Mouse (Mus musculus): ENCODE results near the gene Gm20605. TPM values are rescaled to one million over a fixed set of nuclear protein-coding genes. Genes with fewer than 3 reads are reported as not detected.

Gene Gm20605
- polyA plus RNA-seq, 1 experiment from 2014 or later = 5.5 TPM

- Histone ChIP-seq H3K4me3 (no peak overlapping the region), H3K4me2 (no peak overlapping the region), H3K9me3 (no peaks in the 10 kb centered on the region), H3K36me3 (peaks cover 3% of the 10 kb centered on the region), H3K27me3 (replicated peaks) (no peaks in the 10 kb centered on the region), H3K4me1 (peaks cover 33% of the 10 kb centered on the region), H3K27ac (replicated peaks) (no peak overlapping the region), H3K9ac (no peak overlapping the region)
- WGBS = 91% methylated on average over 8 of the region's 8 CpGs
- ATAC-seq (ENCODE audit: extremely low read depth, insufficient number of reproducible peaks, low FRiP score, low TSS enrichment) = no peak
These were observed 45.8 kb downstream of the Gm20605 start for GRCm38 (mm10) chr5:137674786-137675185.

DNA sequence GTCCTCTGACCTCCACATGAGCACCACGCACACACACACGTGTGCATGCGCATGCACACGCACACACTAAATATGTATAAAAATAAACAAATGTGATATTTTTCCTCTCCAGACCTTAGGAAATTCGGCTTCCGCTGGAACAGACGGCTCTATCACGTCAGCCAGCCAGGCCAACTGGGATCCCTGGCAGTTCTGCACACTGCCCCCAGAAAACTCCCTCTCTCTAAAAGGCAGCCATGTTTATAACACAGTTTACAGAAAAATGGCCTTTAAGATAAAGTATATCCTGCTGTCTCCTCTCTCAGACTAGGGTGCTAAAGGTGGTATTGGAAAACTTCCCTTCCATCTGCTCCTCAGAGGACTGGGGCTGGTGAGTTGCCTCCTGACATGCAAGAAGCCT is 48.9 kb downstream of the Gm20605 start:
- Histone ChIP-seq H3K4me2 (no peak overlapping the region), H3K4me1 (peaks cover 28% of the 10 kb centered on the region), H3K27ac (replicated peaks) (no peak overlapping the region), H3K9ac (no peak overlapping the region), H3K27me3 (replicated peaks) (no peaks in the 10 kb centered on the region), H3K9me3 (no peaks in the 10 kb centered on the region), H3K36me3 (peaks cover 12% of the 10 kb centered on the region), H3K4me3 (no peak overlapping the region)
- ATAC-seq (ENCODE audit: extremely low read depth, insufficient number of reproducible peaks, low FRiP score, low TSS enrichment) = no peak
- WGBS = 89% methylated on average over 8 of the region's 8 CpGs

DNA sequence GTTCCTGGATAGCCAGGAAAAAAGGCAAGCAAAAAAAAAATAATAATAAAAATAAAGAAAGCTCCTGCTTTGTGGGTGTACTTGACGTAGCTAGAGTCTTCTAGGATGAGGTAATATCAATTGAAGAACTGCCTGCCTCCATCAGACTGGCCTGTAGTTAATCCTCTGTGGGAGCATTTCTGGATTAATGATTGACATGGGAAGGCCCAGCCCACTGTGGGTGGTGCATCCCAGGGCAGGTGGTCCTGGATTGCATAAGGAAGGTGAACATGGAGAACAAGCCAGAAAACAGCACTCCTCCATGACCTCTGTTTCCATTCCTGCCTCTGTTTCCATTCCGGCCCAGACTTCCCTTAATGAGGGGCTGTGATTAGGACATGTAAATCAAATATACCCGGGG is 49.8 kb downstream of the Gm20605 start:
- WGBS = 87% methylated on average over 3 of the region's 3 CpGs
- Histone ChIP-seq H3K36me3 (peaks cover 12% of the 10 kb centered on the region), H3K4me2 (no peak overlapping the region), H3K9me3 (no peaks in the 10 kb centered on the region), H3K27ac (replicated peaks) (no peak overlapping the region), H3K27me3 (replicated peaks) (no peaks in the 10 kb centered on the region), H3K4me1 (peaks cover 31% of the 10 kb centered on the region), H3K4me3 (no peak overlapping the region), H3K9ac (no peak overlapping the region)
- ATAC-seq (ENCODE audit: extremely low read depth, insufficient number of reproducible peaks, low FRiP score, low TSS enrichment) = no peak

- Histone ChIP-seq H3K27me3 (replicated peaks) (no peaks in the 10 kb centered on the region), H3K4me1 (peaks cover 32% of the 10 kb centered on the region), H3K36me3 (peaks cover 12% of the 10 kb centered on the region), H3K9ac (no peak overlapping the region), H3K9me3 (no peaks in the 10 kb centered on the region), H3K4me3 (no peak overlapping the region), H3K27ac (replicated peaks) (no peak overlapping the region), H3K4me2 (no peak overlapping the region)
- 85% methylated on average over 4 of the region's 4 CpGs for WGBS
- ATAC-seq (ENCODE audit: extremely low read depth, insufficient number of reproducible peaks, low FRiP score, low TSS enrichment) = no peak
These were observed 50.8 kb downstream of the Gm20605 start for GRCm38 (mm10) chr5:137679726-137680125.

GRCm38 (mm10) chr5:137682526-137682925 is 53.6 kb downstream of the Gm20605 start:
- H3K27me3 ChIP-seq (replicated peaks) = no peaks in the 10 kb centered on the region
- H3K9me3 ChIP-seq = no peaks in the 10 kb centered on the region
- peak overlapping the region; percentile 87; the same call in 1 of the 2 replicates for H3K4me2 ChIP-seq
- no peak overlapping the region for H3K9ac ChIP-seq
- H3K27ac ChIP-seq (replicated peaks) = no peak overlapping the region
- H3K4me1 ChIP-seq = peaks cover 38% of the 10 kb centered on the region
- peaks cover 9% of the 10 kb centered on the region for H3K36me3 ChIP-seq
- WGBS = 89% methylated on average over 6 of the region's 6 CpGs
- H3K4me3 ChIP-seq = peak overlapping the region; percentile 6; the same call in 1 of the 2 replicates
- no peak for ATAC-seq (ENCODE audit: extremely low read depth, insufficient number of reproducible peaks, low FRiP score, low TSS enrichment)

- Histone ChIP-seq H3K4me1 (peaks cover 38% of the 10 kb centered on the region), H3K4me3 (peak overlapping the region; percentile 73), H3K9ac (peak overlapping the region; percentile 87), H3K36me3 (peaks cover 9% of the 10 kb centered on the region), H3K9me3 (no peaks in the 10 kb centered on the region), H3K4me2 (peak overlapping the region; percentile 87), H3K27me3 (replicated peaks) (no peaks in the 10 kb centered on the region), H3K27ac (replicated peaks) (peak overlapping the region; percentile 72)
- no peak for ATAC-seq (ENCODE audit: extremely low read depth, insufficient number of reproducible peaks, low FRiP score, low TSS enrichment)
- WGBS = 8% methylated on average over 28 of the region's 28 CpGs
These were observed 54.7 kb downstream of the Gm20605 start for GRCm38 (mm10) chr5:137683388-137684293.

DNA sequence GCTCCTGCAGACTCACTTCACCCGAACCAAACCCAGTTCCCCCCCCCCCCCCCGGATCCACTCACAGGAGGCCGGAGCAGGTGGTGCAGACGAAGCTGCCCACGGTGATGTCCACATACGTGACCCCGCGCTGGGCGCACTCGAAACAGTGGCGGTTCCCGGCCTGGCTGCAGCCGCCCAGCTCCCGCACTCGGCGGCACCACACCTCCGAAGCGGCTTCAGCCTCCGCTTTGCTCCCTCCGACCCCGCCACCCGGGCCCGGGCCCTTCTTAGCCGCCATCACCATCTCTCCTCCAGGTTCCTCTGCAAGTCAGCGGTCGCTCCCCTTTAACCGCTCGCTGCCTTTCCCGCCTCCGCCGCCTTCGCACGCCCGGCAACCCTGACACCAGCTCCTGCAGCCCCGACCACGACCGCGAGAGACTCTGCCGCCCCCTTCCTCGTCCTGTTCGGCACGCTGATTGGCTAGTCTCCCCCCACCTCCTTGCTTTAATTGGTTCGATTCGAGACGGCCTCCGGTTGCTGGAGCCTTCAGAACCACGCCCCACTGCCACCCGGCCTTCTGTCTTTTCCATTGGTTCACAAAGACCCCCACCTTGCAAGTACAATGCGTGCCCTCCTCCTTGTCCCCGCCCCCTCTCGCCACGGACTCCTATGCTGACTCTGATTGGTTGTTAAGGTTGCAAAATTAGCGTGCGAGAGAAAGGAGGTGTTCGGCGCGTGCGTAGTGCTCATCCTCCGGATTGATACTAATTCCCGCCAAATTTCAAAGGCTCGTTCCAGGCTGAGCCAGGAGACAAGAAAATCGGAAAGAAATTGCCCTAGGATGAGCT is 55.5 kb downstream of the Gm20605 start, which contains the start of gene Agfg2:
Gene Agfg2 (minus strand): TSS at position 433 of the 830 bp plus-strand sequence.
- peak within 1 kb of the TSS; percentile 87 for H3K9ac ChIP-seq
- under 1% methylated on average over 60 of the region's 62 CpGs for WGBS
- peak within 1 kb of the TSS; percentile 73 for H3K4me3 ChIP-seq
- no peaks in the 10 kb centered on the region for H3K27me3 ChIP-seq (replicated peaks)
- ATAC-seq (ENCODE audit: extremely low read depth, insufficient number of reproducible peaks, low FRiP score, low TSS enrichment) = peak; percentile 97
- H3K4me2 ChIP-seq = peak within 1 kb of the TSS; percentile 87
- H3K4me1 ChIP-seq = peaks cover 38% of the 10 kb centered on the region
- H3K27ac ChIP-seq (replicated peaks) = peak within 1 kb of the TSS; percentile 72
- no peaks in the 10 kb centered on the region for H3K9me3 ChIP-seq
- peaks cover 9% of the 10 kb centered on the region for H3K36me3 ChIP-seq

- Histone ChIP-seq H3K36me3 (peaks cover 5% of the 10 kb centered on the region), H3K9ac (0 out of 2 replicates have a peak overlapping the region, but pooled peaks have one; percentile 11), H3K4me2 (peak overlapping the region; percentile 87), H3K9me3 (no peaks in the 10 kb centered on the region), H3K27me3 (replicated peaks) (no peaks in the 10 kb centered on the region), H3K4me3 (no peak overlapping the region), H3K4me1 (peaks cover 39% of the 10 kb centered on the region), H3K27ac (replicated peaks) (no peak overlapping the region)
- 84% methylated on average over 3 of the region's 3 CpGs for WGBS
- no peak for ATAC-seq (ENCODE audit: extremely low read depth, insufficient number of reproducible peaks, low FRiP score, low TSS enrichment)
These were observed 56.7 kb downstream of the Gm20605 start for GRCm38 (mm10) chr5:137685653-137686052.

DNA sequence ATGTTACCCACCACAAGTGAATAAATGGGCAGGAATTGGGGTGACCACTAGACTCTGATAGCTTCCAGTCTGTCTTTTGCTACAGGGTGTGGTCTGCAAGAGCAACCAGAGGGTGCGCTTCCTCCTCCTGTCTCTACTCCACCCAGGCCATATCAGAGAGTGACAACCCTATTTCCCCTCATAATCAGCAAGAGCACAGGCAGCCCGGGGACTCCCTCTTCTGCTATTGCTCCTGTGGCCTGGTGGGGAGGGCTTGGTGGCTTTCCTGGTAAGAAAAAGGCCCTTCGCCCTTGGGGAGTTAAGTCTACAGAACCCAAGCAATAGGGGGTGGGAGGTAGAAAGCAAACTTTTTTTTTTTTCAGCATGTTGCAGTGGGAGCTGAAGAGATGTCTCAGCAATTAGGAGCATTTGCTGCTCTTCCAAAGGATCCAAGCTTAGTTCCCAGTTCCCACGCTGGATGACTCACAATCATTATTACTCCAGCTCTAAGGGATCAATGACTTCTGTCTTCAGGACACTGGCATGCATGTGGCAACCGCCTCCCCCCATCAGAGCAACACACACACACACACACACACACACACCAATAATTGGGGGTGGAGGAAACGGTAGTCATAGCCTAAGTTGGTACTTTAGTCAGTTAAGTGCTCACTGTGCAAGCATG is 57.3 kb downstream of the Gm20605 start:
- Histone ChIP-seq H3K9me3 (no peaks in the 10 kb centered on the region), H3K27ac (replicated peaks) (no peak overlapping the region; the same call in 1 of the 2 replicates), H3K4me3 (no peak overlapping the region), H3K27me3 (replicated peaks) (no peaks in the 10 kb centered on the region), H3K4me1 (peaks cover 38% of the 10 kb centered on the region), H3K36me3 (peaks cover 5% of the 10 kb centered on the region), H3K9ac (no peak overlapping the region), H3K4me2 (peak overlapping the region; percentile 87)
- 61% methylated on average over 6 of the region's 6 CpGs for WGBS
- ATAC-seq (ENCODE audit: extremely low read depth, insufficient number of reproducible peaks, low FRiP score, low TSS enrichment) = no peak

DNA sequence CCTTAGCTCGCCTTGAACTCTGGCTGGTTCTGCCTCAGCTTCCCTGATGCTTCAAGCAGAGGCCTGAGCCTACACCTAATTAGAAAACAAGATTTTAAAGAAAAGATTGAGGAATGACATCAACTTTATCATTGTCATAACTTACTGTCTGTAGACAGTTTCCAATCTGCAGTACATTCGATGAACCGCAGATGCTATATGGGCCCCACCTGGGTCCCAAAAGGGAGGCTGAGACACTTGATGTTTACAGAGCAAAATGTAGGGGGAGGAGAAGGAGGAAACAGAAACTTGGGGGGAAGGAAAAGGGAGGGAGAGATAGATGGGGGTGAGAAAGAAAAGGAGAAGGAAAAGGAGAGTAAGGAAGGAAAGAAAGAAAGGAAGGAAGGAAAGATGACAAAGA is 61.0 kb downstream of the Gm20605 start:
- Histone ChIP-seq H3K27me3 (replicated peaks) (no peaks in the 10 kb centered on the region), H3K9me3 (no peaks in the 10 kb centered on the region), H3K9ac (peak overlapping the region; percentile 2; the same call in 1 of the 2 replicates), H3K4me3 (no peak overlapping the region), H3K4me1 (peaks cover 15% of the 10 kb centered on the region), H3K4me2 (peak overlapping the region; percentile 41), H3K27ac (replicated peaks) (peak overlapping the region; percentile 68), H3K36me3 (no peaks in the 10 kb centered on the region)
- WGBS = 85% methylated on average over 3 of the region's 3 CpGs
- no peak for ATAC-seq (ENCODE audit: extremely low read depth, insufficient number of reproducible peaks, low FRiP score, low TSS enrichment)

- ATAC-seq (ENCODE audit: extremely low read depth, insufficient number of reproducible peaks, low FRiP score, low TSS enrichment) = no peak
- Histone ChIP-seq H3K27me3 (replicated peaks) (no peaks in the 10 kb centered on the region), H3K4me1 (peaks cover 9% of the 10 kb centered on the region), H3K4me3 (no peak overlapping the region), H3K27ac (replicated peaks) (peak overlapping the region; percentile 68), H3K4me2 (peak overlapping the region; percentile 41), H3K9me3 (no peaks in the 10 kb centered on the region), H3K9ac (peak overlapping the region; percentile 2; the same call in 1 of the 2 replicates), H3K36me3 (no peaks in the 10 kb centered on the region)
- 28% methylated on average over 9 of the region's 9 CpGs for WGBS
These were observed 61.6 kb downstream of the Gm20605 start for GRCm38 (mm10) chr5:137690531-137690930.
